Mouse (Mus musculus): ENCODE data around the gene Ikbkg.
"Not testable (repeated sequence)": the region's sequence is repeated elsewhere in the genome, so short reads cannot be mapped to it uniquely, and the experiment has no call there.

The Ikbkg gene

GRCm38 (mm10) chrX:74392535-74393443, at the start of gene Ikbkg, which contains the start of gene Fam3a:
Gene Ikbkg, plus strand, starts transcription at chrX:74393290.
Gene Fam3a, minus strand, starts transcription at chrX:74393272.
- peak; percentile 73 to 80 for DNase-seq

GRCm38 (mm10) chrX:74352645-74353466, 40.2 kb upstream of the Ikbkg start:
- DNase-seq, result no peak

- DNase-seq, result peak; percentile 78 to 82
Measured at GRCm38 (mm10) chrX:74353467-74353770, 39.7 kb upstream of the Ikbkg start, which contains the start of gene Lage3. Gene Lage3, minus strand, starts transcription at chrX:74353618.

- not testable (repeated sequence) for DNase-seq
Measured at GRCm38 (mm10) chrX:74357069-74357468, 36.0 kb upstream of the Ikbkg start.

- DNase-seq, result no peak
Measured at GRCm38 (mm10) chrX:74359171-74359570, 33.9 kb upstream of the Ikbkg start.

GRCm38 (mm10) chrX:74367512-74367911, 25.6 kb upstream of the Ikbkg start:
- DNase-seq, result no peak

GRCm38 (mm10) chrX:74368209-74368909, 24.7 kb upstream of the Ikbkg start:
- DNase-seq, result peak; percentile 66 to 72

GRCm38 (mm10) chrX:74372888-74373549, 20.1 kb upstream of the Ikbkg start, which contains the start of the genes Ubl4a and Slc10a3:
Gene Ubl4a, minus strand, starts transcription at chrX:74373218.
Gene Slc10a3, minus strand, starts transcription at chrX:74373349.
- DNase-seq, result peak; percentile 68 to 78

GRCm38 (mm10) chrX:74384451-74384850, 8.6 kb upstream of the Ikbkg start:
- no peak for DNase-seq

GRCm38 (mm10) chrX:74388153-74388552, 4.9 kb upstream of the Ikbkg start:
- no peak for DNase-seq

- no peak for DNase-seq
Measured at GRCm38 (mm10) chrX:74400136-74400535, 7.0 kb downstream of the Ikbkg start.

- DNase-seq, result no peak
Measured at GRCm38 (mm10) chrX:74408340-74408739, 15.2 kb downstream of the Ikbkg start.

GRCm38 (mm10) chrX:74413377-74413776, 20.3 kb downstream of the Ikbkg start:
- DNase-seq, result peak; percentile 58 to 73

GRCm38 (mm10) chrX:74424443-74424842, 31.4 kb downstream of the Ikbkg start:
- DNase-seq, result no peak

GRCm38 (mm10) chrX:74425195-74425594, 32.1 kb downstream of the Ikbkg start:
- DNase-seq, result no peak

GRCm38 (mm10) chrX:74426256-74426655, 33.2 kb downstream of the Ikbkg start:
- no peak for DNase-seq

- DNase-seq, result no peak
Measured at GRCm38 (mm10) chrX:74427116-74427515, 34.0 kb downstream of the Ikbkg start.

- no peak for DNase-seq
Measured at GRCm38 (mm10) chrX:74428146-74428825, 35.2 kb downstream of the Ikbkg start.

- peak; percentile 82 to 83 for DNase-seq
Measured at GRCm38 (mm10) chrX:74428826-74429276, 35.8 kb downstream of the Ikbkg start, which contains the start of gene G6pdx. Gene G6pdx, minus strand, starts transcription at chrX:74429194.

GRCm38 (mm10) chrX:74429290-74429821, 36.3 kb downstream of the Ikbkg start:
- peak; percentile 67 to 74 for DNase-seq

Measured in cerebellum, postnatal 36 days (tissue).